15 mouse cellular contexts compared by ENCODE assay signal in genomic region chr1:163624887-163625286, GRCm38 (mm10).
"Had no signal": no experiment of that assay in that cellular context is flagged by ENCODE, and none has a peak within 500 bp of the region (broad histone marks: within the 10 kb centered on the region; RNA-seq: fewer than 3 reads in every experiment).

No protein-coding gene starts in this region.

- H3K27ac ChIP-seq: neural tube, embryonic 15.5 days; stomach, embryonic 15.5 days; stomach, postnatal 0 days had no signal

- H3K9me3 ChIP-seq: neural tube, embryonic 15.5 days; stomach, embryonic 15.5 days had no signal

- H3K4me3 ChIP-seq: neural tube, embryonic 15.5 days; stomach, embryonic 15.5 days had no signal

- H3K27me3 ChIP-seq: neural tube, embryonic 15.5 days; stomach, embryonic 15.5 days had no signal

- H3K36me3 ChIP-seq: neural tube, embryonic 15.5 days; stomach, embryonic 15.5 days had no signal

- DNase-seq: retina, postnatal 1 day; right cerebral cortex, adult 18-20 months; right cerebral cortex, postnatal 14 days; right cerebral cortex, postnatal 25 days; right cerebral cortex, postnatal 4 days; spleen, adult 18-20 months; thymus, adult 18-20 months; thymus, adult 2 months; thymus, postnatal 14 days; thymus, postnatal 25 days; thymus, postnatal 36 days; thymus, postnatal 4 days had no signal

- H3K4me1 ChIP-seq: neural tube, embryonic 15.5 days; stomach, embryonic 15.5 days had no signal

- H3K4me2 ChIP-seq: neural tube, embryonic 15.5 days; stomach, embryonic 15.5 days had no signal

- H3K9ac ChIP-seq: neural tube, embryonic 15.5 days; stomach, embryonic 15.5 days had no signal
